ENCODE assay signal across 23 mouse cellular contexts in genomic region chr13:107597217-107597616, GRCm38 (mm10).
DNase-seq lines count a peak whose midpoint lies in the region; ATAC-seq lines count a peak whose summit lies in the region.
"Had no signal": no experiment of that assay in that cellular context is flagged by ENCODE, and none has a peak within 500 bp of the region (broad histone marks: within the 10 kb centered on the region; RNA-seq: fewer than 3 reads in every experiment).

No protein-coding gene starts in this region.

- H3K9ac ChIP-seq in neural tube, embryonic 12.5 days: no peak overlapping the region
- H3K9ac ChIP-seq in neural tube, embryonic 15.5 days (replicated peaks): no peak overlapping the region
- H3K9ac ChIP-seq in neural tube, embryonic 14.5 days (replicated peaks; ENCODE audit: low read depth, low read length): no peak overlapping the region
- H3K9ac ChIP-seq: embryonic facial prominence, embryonic 12.5 days; forebrain, embryonic 13.5 days; forebrain, embryonic 15.5 days had no signal

- 44% methylated on average over 2 of the region's 2 CpGs for WGBS in neural tube, embryonic 12.5 days
- WGBS in neural tube, embryonic 15.5 days: 27% methylated on average over 2 of the region's 2 CpGs
- 27% methylated on average over 2 of the region's 2 CpGs for WGBS in neural tube, embryonic 14.5 days

- peak; percentile 42; the same call in 1 of the 2 replicates for ATAC-seq in neural tube, embryonic 12.5 days (ENCODE audit: low FRiP score, low read depth)
- no peak for ATAC-seq in neural tube, embryonic 15.5 days (ENCODE audit: low FRiP score)
- peak; percentile 70; the same call in 1 of the 2 replicates for ATAC-seq in neural tube, embryonic 14.5 days (ENCODE audit: low read depth)
- ATAC-seq: activated CD4-positive, CD25-positive, alpha-beta regulatory T cell, adult 4 months; CD4-positive, CD25-positive, alpha-beta regulatory T cell, adult 4 months; forebrain, embryonic 13.5 days; forebrain, embryonic 15.5 days; Patski had no signal

- no peaks in the 10 kb centered on the region; the same call in 1 of the 2 replicates for H3K27me3 ChIP-seq in neural tube, embryonic 12.5 days (replicated peaks)
- no peaks in the 10 kb centered on the region for H3K27me3 ChIP-seq in neural tube, embryonic 15.5 days (replicated peaks)
- H3K27me3 ChIP-seq in neural tube, embryonic 14.5 days (ENCODE audit: control insufficient read depth, insufficient read depth, low read length): no peaks in the 10 kb centered on the region
- H3K27me3 ChIP-seq: CH12.LX; embryonic facial prominence, embryonic 12.5 days; forebrain, embryonic 15.5 days; Patski had no signal

- no peak overlapping the region for H3K27ac ChIP-seq in neural tube, embryonic 12.5 days
- no peak overlapping the region for H3K27ac ChIP-seq in neural tube, embryonic 15.5 days (replicated peaks)
- H3K27ac ChIP-seq in neural tube, embryonic 14.5 days (ENCODE audit: low read depth, low read length): no peak overlapping the region
- H3K27ac ChIP-seq: embryonic facial prominence, embryonic 10.5 days; embryonic facial prominence, embryonic 12.5 days; forebrain, embryonic 13.5 days; forebrain, embryonic 15.5 days had no signal

- DNase-seq in heart, adult 11 months: peak; percentile 69
- no peak for DNase-seq in heart, postnatal 14 days
- DNase-seq: adrenal gland, adult 8-10 months; adrenal gland, postnatal 14 days; adrenal gland, postnatal 36 days; B cell, adult 2 months; cerebellum, adult 11-12 months; cerebellum, adult 2 months; cerebellum, adult 9-10 months; cerebellum, postnatal 10 days; cerebellum, postnatal 25 days had no signal

- peaks cover 23% of the 10 kb centered on the region for H3K4me1 ChIP-seq in neural tube, embryonic 12.5 days
- peaks cover 17% of the 10 kb centered on the region for H3K4me1 ChIP-seq in neural tube, embryonic 15.5 days
- H3K4me1 ChIP-seq in neural tube, embryonic 14.5 days (ENCODE audit: control insufficient read depth, insufficient read depth, low read length): peaks cover 9% of the 10 kb centered on the region; the same call in 1 of the 2 replicates

- no peak overlapping the region for H3K4me3 ChIP-seq in neural tube, embryonic 12.5 days
- no peak overlapping the region for H3K4me3 ChIP-seq in neural tube, embryonic 15.5 days (replicated peaks)
- no peak overlapping the region for H3K4me3 ChIP-seq in neural tube, embryonic 14.5 days (ENCODE audit: low read depth, low read length)
- H3K4me3 ChIP-seq: embryonic facial prominence, embryonic 10.5 days; embryonic facial prominence, embryonic 12.5 days; forebrain, embryonic 13.5 days; forebrain, embryonic 15.5 days had no signal

- H3K36me3 ChIP-seq in neural tube, embryonic 12.5 days: no peaks in the 10 kb centered on the region
- H3K36me3 ChIP-seq in neural tube, embryonic 15.5 days: no peaks in the 10 kb centered on the region
- H3K36me3 ChIP-seq in neural tube, embryonic 14.5 days (ENCODE audit: control insufficient read depth, insufficient read depth, low read length): no peaks in the 10 kb centered on the region
- H3K36me3 ChIP-seq: embryonic facial prominence, embryonic 10.5 days; embryonic facial prominence, embryonic 12.5 days; forebrain, embryonic 15.5 days; G1E had no signal

- H3K4me2 ChIP-seq in neural tube, embryonic 12.5 days (replicated peaks): no peak overlapping the region
- H3K4me2 ChIP-seq in neural tube, embryonic 15.5 days: no peak overlapping the region
- no peak overlapping the region for H3K4me2 ChIP-seq in neural tube, embryonic 14.5 days (ENCODE audit: low read depth, low read length)
- H3K4me2 ChIP-seq: embryonic facial prominence, embryonic 12.5 days; forebrain, embryonic 13.5 days; forebrain, embryonic 15.5 days had no signal

- intact Hi-C loops in heart, postnatal 14 days (cut with DNase I): no loop called here

- no peaks in the 10 kb centered on the region for H3K9me3 ChIP-seq in neural tube, embryonic 12.5 days
- H3K9me3 ChIP-seq in neural tube, embryonic 15.5 days (replicated peaks): no peaks in the 10 kb centered on the region
- no peaks in the 10 kb centered on the region for H3K9me3 ChIP-seq in neural tube, embryonic 14.5 days (ENCODE audit: control insufficient read depth, low read length)
- H3K9me3 ChIP-seq: embryonic facial prominence, embryonic 10.5 days; embryonic facial prominence, embryonic 12.5 days; forebrain, embryonic 13.5 days; forebrain, embryonic 15.5 days had no signal
